Mouse (Mus musculus): ENCODE measurements around the gene Stard10. TPM values are rescaled to one million over a fixed set of nuclear protein-coding genes. Genes with fewer than 3 reads are reported as not detected.

The Stard10 gene
- total and polyA plus RNA-seq, 2 experiments from 2014 or later = 45.9 to 62.6 TPM

DNA sequence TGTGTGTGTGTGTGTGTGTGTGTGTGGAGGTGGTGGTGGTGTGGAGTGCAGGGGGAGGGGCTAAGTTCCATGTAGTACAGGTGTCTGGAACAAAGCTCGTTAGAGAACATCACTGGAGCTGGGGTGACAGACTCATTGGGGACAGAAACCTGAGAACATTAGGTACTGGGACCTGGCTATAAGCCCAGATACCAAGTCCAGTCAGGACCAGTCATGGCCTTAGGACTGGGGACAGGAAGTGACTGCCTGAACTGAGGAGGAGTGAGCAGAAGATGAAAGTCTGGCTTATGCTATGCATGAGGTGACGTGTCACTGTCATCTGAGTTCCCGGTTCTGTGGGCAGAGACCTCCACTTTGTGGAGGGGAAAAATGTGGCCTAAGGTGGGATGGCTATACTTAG is 43.5 kb downstream of the Stard10 start:
- 57% methylated on average over 3 of the region's 3 CpGs for WGBS
- ATAC-seq (ENCODE audit: insufficient read depth, low read depth) = no peak

DNA sequence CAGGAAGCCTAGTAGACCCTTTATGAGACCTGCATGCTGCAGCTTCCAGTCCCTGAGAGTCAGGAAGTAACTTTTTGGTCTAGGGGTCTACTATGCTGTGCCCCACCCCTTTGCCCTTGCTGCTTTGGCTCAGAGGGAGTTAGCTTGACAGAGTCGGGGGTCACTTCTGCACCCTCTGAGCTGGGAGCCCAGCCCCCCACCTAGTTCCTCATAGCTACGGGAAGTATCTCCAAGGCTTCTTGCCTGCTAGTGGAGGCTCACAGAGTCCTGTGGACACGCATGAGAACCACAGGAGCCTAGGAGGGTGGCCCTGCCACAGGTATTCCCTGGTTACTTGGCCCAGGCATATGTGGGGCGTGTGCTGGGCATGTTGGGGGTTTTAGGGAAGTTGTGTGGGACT is 44.1 kb downstream of the Stard10 start:
- ATAC-seq (ENCODE audit: insufficient read depth, low read depth) (no peak), DNase-seq (ENCODE audit: low spot score) (no peak)
- TF ChIP-seq EP300 (IDR thresholded peaks at IDR 0.05; ENCODE audit: low read depth) (no peak), CTCF (IDR thresholded peaks at IDR 0.05; ENCODE audit: low read depth) (no peak)
- no peak overlapping the region for H3K9ac ChIP-seq (replicated peaks; ENCODE audit: low read depth, low read length)
- 80% methylated on average over 4 of the region's 4 CpGs for WGBS
- H3K9me3 ChIP-seq (replicated peaks; ENCODE audit: control insufficient read depth, low read length) = no peaks in the 10 kb centered on the region
- no peak overlapping the region for H3K4me3 ChIP-seq (ENCODE audit: low read depth, low read length)
- H3K4me1 ChIP-seq (ENCODE audit: control insufficient read depth, insufficient read depth) = no peaks in the 10 kb centered on the region
- no peak overlapping the region for H3K4me2 ChIP-seq (ENCODE audit: low read depth, low read length)
- H3K27ac ChIP-seq (ENCODE audit: low read depth) = no peak overlapping the region
- H3K36me3 ChIP-seq (replicated peaks; ENCODE audit: control insufficient read depth, insufficient read depth, low read length) = no peaks in the 10 kb centered on the region
- no peaks in the 10 kb centered on the region for H3K27me3 ChIP-seq (ENCODE audit: control insufficient read depth, insufficient read depth, low read length)

More for the DNA sequence above, 43.5 kb downstream of the Stard10 start:
- no peak overlapping the region for H3K4me2 ChIP-seq (ENCODE audit: low read depth, low read length)
- no peak for DNase-seq (ENCODE audit: low spot score)
- no peaks in the 10 kb centered on the region for H3K4me1 ChIP-seq (ENCODE audit: control insufficient read depth, insufficient read depth)
- no peak overlapping the region for H3K27ac ChIP-seq (ENCODE audit: low read depth)
- no peak overlapping the region for H3K9ac ChIP-seq (replicated peaks; ENCODE audit: low read depth, low read length)
- H3K9me3 ChIP-seq (replicated peaks; ENCODE audit: control insufficient read depth, low read length) = no peaks in the 10 kb centered on the region
- TF ChIP-seq EP300 (IDR thresholded peaks at IDR 0.05; ENCODE audit: low read depth) = no peak
- no peak for TF ChIP-seq CTCF (IDR thresholded peaks at IDR 0.05; ENCODE audit: low read depth)
- no peaks in the 10 kb centered on the region for H3K36me3 ChIP-seq (replicated peaks; ENCODE audit: control insufficient read depth, insufficient read depth, low read length)
- no peak overlapping the region for H3K4me3 ChIP-seq (ENCODE audit: low read depth, low read length)
- H3K27me3 ChIP-seq (ENCODE audit: control insufficient read depth, insufficient read depth, low read length) = no peaks in the 10 kb centered on the region

DNA sequence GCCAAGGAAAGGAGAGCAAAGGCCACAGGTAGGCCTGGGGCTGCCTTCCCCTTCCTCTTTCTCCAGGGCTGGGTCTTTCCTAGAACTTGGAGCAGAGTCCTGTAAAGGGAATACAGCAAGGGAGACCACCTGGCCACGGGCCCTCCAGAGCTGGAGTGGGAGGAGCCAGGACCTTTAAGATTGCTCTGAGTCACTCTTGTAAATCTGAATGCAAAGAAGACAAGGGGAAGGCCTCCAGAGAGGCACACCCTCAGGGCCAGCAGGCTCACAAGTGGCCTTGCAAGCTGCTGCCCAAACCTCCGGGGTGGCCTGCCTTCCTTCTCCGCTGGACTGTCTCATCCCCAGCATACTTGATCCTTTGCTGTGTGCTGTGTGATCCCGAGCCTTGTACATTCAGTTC is 44.9 kb downstream of the Stard10 start:
- no peaks in the 10 kb centered on the region for H3K4me1 ChIP-seq (ENCODE audit: control insufficient read depth, insufficient read depth)
- H3K4me3 ChIP-seq (ENCODE audit: low read depth, low read length) = no peak overlapping the region
- no peaks in the 10 kb centered on the region for H3K9me3 ChIP-seq (replicated peaks; ENCODE audit: control insufficient read depth, low read length)
- 59% methylated on average over 4 of the region's 4 CpGs for WGBS
- DNase-seq (ENCODE audit: low spot score) (no peak), ATAC-seq (ENCODE audit: insufficient read depth, low read depth) (no peak)
- H3K27ac ChIP-seq (ENCODE audit: low read depth) = no peak overlapping the region
- no peak overlapping the region for H3K9ac ChIP-seq (replicated peaks; ENCODE audit: low read depth, low read length)
- no peaks in the 10 kb centered on the region for H3K27me3 ChIP-seq (ENCODE audit: control insufficient read depth, insufficient read depth, low read length)
- TF ChIP-seq CTCF (IDR thresholded peaks at IDR 0.05; ENCODE audit: low read depth) = no peak
- no peak overlapping the region for H3K4me2 ChIP-seq (ENCODE audit: low read depth, low read length)
- H3K36me3 ChIP-seq (replicated peaks; ENCODE audit: control insufficient read depth, insufficient read depth, low read length) = no peaks in the 10 kb centered on the region

DNA sequence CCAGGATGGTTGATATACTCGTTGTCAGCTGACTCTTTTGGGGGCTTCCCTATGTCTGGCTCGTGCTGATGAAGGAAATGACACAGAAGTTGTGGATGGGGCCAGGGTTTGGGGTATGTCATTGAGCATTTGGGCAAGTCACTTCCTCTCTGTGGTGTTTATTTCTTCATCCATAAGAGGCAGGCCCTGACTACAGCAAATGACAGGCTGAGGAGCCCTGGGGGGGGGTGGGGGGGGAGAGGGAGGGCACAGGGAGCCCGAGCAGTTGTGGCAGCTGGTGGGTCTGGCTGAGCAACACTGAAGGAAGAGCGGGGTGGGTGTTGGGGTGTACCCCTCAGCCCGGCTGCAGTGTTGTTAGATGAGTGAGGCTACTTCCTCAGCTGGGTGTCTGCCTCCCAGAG is 45.9 kb downstream of the Stard10 start:
- H3K4me3 ChIP-seq (ENCODE audit: low read depth, low read length) = no peak overlapping the region
- no peaks in the 10 kb centered on the region for H3K27me3 ChIP-seq (ENCODE audit: control insufficient read depth, insufficient read depth, low read length)
- H3K4me2 ChIP-seq (ENCODE audit: low read depth, low read length) = no peak overlapping the region
- DNase-seq (ENCODE audit: low spot score) = no peak
- no peaks in the 10 kb centered on the region for H3K36me3 ChIP-seq (replicated peaks; ENCODE audit: control insufficient read depth, insufficient read depth, low read length)
- TF ChIP-seq EP300 (IDR thresholded peaks at IDR 0.05; ENCODE audit: low read depth) = no peak
- no peaks in the 10 kb centered on the region for H3K4me1 ChIP-seq (ENCODE audit: control insufficient read depth, insufficient read depth)
- H3K9ac ChIP-seq (replicated peaks; ENCODE audit: low read depth, low read length) = no peak overlapping the region
- WGBS = 61% methylated on average over 5 of the region's 5 CpGs
- no peaks in the 10 kb centered on the region for H3K9me3 ChIP-seq (replicated peaks; ENCODE audit: control insufficient read depth, low read length)
- no peak overlapping the region for H3K27ac ChIP-seq (ENCODE audit: low read depth)
- no peak for ATAC-seq (ENCODE audit: insufficient read depth, low read depth)

DNA sequence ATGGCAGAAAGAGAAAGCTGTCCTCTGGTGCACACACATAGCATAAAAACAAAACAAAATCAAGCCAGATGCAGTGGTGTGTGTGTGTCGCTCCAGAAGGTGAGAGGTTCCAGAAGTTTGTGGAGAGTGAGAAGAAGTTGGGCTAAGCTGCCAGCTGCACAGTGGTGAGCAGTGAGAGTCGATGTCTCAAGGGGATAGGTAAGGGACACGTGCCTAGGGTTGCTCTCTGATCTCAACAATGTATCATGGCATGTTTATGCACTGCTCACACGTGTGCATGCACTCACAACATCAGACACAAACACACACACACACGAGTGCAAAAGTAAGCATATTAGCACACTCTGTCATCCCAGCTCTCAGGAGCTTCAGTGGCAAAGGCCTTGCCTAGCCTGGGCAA is 47.0 kb downstream of the Stard10 start:
- Histone ChIP-seq H3K4me1 (ENCODE audit: control insufficient read depth, insufficient read depth) (no peaks in the 10 kb centered on the region), H3K27me3 (ENCODE audit: control insufficient read depth, insufficient read depth, low read length) (no peaks in the 10 kb centered on the region), H3K9ac (replicated peaks; ENCODE audit: low read depth, low read length) (no peak overlapping the region), H3K9me3 (replicated peaks; ENCODE audit: control insufficient read depth, low read length) (no peaks in the 10 kb centered on the region), H3K4me2 (ENCODE audit: low read depth, low read length) (no peak overlapping the region), H3K27ac (ENCODE audit: low read depth) (no peak overlapping the region), H3K36me3 (replicated peaks; ENCODE audit: control insufficient read depth, insufficient read depth, low read length) (no peaks in the 10 kb centered on the region), H3K4me3 (ENCODE audit: low read depth, low read length) (no peak overlapping the region)
- TF ChIP-seq CTCF (IDR thresholded peaks at IDR 0.05; ENCODE audit: low read depth) (no peak), EP300 (IDR thresholded peaks at IDR 0.05; ENCODE audit: low read depth) (no peak)
- DNase-seq (ENCODE audit: low spot score) (no peak), ATAC-seq (ENCODE audit: insufficient read depth, low read depth) (no peak)
- WGBS = 78% methylated on average over 5 of the region's 5 CpGs

DNA sequence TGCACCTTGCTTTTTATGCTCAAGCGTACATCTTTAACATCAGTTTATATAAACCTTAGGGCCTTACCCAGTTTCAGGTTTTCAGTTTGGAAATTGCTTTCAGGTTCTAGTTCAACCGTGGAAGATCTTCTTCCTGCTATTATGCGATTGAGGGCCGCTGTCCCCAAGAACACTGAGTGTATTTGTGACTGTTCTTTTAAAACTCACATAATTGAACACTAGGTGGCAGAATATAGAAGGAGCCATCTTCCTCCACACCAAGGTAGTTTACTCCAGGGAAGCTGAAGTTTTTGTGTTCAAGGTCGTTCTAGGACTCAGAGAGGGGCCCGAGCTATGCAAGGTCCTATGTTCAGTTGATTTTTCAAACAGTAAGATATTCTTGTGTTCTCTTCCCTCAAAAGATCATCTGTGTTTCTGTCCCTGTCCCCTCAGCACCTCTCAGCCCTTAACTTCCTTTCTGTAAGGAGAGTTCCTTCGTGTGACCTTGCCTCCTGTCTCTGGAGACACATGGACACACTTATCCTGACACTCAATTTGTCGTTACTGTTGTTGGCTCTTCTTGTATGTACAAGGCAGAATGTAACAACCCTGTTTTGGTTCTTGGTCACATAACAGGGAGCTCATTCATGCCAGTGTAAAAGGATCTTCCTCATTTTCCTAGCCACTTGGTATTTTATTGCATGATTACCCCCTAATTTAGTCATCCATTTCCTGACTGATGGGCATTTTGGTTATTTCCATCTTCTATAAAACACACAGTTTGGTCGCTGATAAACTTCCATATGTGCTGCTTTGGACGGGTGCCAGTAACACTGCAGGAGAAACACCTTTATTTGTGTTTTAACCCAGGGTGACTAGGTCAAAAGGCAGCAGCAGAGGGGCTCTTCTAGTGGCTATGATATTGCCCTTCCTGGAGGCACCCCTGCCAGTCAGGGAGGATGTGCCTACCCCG is 51.3 kb downstream of the Stard10 start:
- TF ChIP-seq CTCF (IDR thresholded peaks at IDR 0.05; ENCODE audit: low read depth) = peak; percentile 49
- no peak for TF ChIP-seq EP300 (IDR thresholded peaks at IDR 0.05; ENCODE audit: low read depth)
- Histone ChIP-seq H3K4me2 (ENCODE audit: low read depth, low read length) (no peak overlapping the region), H3K9ac (replicated peaks; ENCODE audit: low read depth, low read length) (no peak overlapping the region), H3K36me3 (replicated peaks; ENCODE audit: control insufficient read depth, insufficient read depth, low read length) (no peaks in the 10 kb centered on the region), H3K27ac (ENCODE audit: low read depth) (no peak overlapping the region), H3K9me3 (replicated peaks; ENCODE audit: control insufficient read depth, low read length) (no peaks in the 10 kb centered on the region), H3K27me3 (ENCODE audit: control insufficient read depth, insufficient read depth, low read length) (no peaks in the 10 kb centered on the region), H3K4me1 (ENCODE audit: control insufficient read depth, insufficient read depth) (no peaks in the 10 kb centered on the region), H3K4me3 (ENCODE audit: low read depth, low read length) (no peak overlapping the region)
- 57% methylated on average over 11 of the region's 11 CpGs for WGBS
- ATAC-seq (ENCODE audit: insufficient read depth, low read depth) (no peak), DNase-seq (ENCODE audit: low spot score) (no peak)

All from heart, postnatal 0 days (tissue).